Mouse (Mus musculus) lung, postnatal 4 days (tissue): ENCODE data around the gene Lin7b.
A peak's percentile ranks its signal among the peaks of the same experiment; 100 is the strongest.

ENCODE experiments used
- DNase-seq, 2 experiments: peaks; one replicate each; pipeline ENCODE4 v3.0.0; 2021

Gene Lin7b

DNA sequence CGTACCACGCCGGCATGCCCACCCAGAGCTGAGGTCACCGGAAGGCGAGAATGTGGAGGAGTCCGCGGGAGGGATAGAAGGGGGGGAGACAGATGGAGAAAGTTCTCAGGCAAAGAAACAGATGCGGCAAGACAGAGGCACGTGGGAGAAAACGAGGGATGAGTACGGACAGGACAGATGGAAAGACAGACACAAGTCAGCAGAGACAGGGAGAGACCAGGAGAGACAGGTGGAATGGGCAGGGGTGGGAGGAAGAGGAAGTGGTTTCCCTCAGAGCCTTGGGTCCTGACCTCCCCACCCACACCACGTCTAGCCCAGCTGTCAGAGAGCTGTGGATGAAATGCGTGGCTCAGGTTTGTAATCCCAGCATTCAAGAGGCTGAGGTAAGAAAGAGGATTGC is 23.5 kb downstream of the Lin7b start:
- DNase-seq, result no peak

DNA sequence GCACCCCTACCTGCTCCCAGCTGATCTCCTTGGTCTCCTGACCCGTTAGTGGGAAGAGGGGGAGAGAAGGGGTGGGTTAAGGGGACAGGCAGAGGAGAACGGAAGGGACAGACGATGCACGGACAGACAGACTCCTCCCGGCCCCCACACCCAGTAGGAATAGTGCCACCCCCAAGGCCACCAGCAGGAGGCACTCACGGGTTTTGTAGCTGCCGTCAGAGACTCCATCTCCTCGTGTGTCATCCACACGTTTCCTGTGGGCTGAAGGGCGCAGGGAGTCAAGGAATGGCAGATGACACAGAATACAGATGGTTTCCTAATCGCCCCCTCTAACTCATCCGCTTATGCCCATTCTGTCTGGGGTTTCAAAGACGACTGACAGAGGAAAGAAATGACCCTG is 26.8 kb downstream of the Lin7b start:
- no peak for DNase-seq

DNA sequence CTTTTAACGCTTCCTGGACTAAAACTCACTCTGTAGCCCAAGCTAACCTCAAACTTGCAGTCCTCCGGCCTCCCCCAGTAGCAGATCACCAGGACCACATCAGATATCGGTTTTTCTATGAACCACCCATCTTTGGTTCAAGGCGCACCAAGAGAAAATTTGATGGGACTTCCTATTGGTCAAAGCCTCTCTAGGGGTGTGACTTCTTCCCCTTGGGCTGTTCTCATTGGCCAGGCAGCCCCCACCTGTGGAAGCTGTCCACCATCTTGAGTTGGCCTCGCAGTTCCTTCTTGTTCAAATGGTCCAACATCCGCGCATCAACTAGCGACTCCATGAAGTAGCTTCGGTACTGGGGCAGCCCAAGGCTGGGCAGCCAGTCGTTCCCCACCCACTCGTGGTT is 28.3 kb downstream of the Lin7b start:
- no peak for DNase-seq

- DNase-seq, result peak; percentile 85 to 92
Measured at GRCm38 (mm10) chr7:45341303-45341702, 29.1 kb downstream of the Lin7b start.

DNA sequence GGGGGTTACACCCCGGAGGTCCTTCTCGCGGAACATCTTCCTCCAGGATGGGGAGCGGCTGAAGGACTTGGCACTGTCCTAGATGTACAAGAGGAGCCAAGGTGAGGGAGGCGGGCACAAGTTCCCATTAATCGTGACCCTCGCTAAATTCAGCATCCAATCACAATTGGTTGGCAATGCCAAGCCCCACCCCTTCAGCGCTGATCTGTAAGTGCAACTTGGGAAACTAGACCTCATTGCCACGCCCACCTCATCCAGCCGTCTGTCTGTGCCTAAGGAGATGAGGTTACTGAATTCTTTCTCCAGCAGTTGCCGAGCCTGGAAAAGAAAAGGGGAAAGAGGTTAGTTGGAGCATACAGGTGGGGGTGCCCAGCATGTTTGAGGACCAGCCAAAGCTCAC is 29.7 kb downstream of the Lin7b start:
- peak; percentile 71 to 77 for DNase-seq

DNA sequence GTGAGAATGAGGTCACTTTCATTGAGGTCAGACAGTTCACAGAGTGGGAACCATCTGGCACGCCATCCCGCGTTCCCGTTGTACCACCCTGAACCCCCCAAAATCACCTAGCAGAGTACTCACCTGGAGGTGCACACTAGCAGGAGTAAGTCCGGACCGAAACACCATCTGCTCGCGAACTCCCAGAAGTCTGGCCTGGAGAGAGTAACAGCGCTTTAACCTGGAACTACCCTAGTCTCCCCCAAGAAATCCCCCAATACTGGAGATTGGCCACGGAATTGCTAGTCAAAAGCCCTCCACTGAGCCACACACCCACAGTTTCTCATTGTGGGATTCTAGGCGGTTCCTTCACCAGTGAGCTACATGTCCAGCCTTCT is 30.3 kb downstream of the Lin7b start:
- DNase-seq, result no peak

- DNase-seq, result peak; percentile 85 to 86
Measured at GRCm38 (mm10) chr7:45339410-45340065, 30.8 kb downstream of the Lin7b start.

GRCm38 (mm10) chr7:45338161-45338911 is 32.0 kb downstream of the Lin7b start:
- peak; percentile 64 to 75 for DNase-seq

DNA sequence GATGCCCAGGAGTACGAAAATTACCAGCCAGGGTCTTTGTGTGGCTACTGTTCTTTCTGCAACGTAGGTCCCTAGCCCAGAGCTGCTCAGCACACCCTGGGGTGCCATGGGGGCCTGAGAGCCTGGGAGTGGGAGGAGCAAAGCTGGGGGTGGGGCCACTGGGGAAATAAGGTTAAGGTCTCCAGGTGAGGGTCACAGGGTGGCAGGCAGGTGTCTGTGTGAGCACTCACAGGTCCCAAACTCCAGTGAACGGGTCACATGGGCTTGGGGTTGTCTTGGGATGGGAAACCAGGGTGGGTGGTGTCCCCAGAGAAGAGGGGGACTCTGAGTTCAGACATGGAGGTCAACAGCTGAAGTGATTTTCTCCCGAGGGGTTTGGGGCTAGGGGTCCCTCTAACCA is 32.9 kb downstream of the Lin7b start:
- no peak for DNase-seq

DNA sequence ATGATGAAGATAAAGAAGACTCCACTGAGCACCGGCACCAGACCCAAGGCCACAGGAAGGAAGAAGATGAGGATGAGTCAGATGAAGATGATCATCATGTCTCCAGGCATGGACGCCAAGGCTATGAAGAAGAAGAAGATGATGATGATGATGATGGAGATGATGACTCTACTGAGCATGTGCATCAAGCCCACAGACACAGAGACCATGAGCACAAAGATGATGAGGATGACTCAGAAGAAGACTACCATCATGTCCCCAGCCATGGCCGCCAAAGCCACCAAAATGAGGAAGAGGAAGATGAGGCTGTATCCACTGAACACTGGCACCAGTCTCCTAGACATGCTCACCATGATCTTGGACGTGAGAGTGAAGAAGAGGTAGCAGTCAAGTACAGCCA is 34.1 kb downstream of the Lin7b start:
- DNase-seq, result no peak

GRCm38 (mm10) chr7:45335056-45335455 is 35.3 kb downstream of the Lin7b start, which contains the start of gene Hrc:
Hrc (plus strand) TSS chr7:45335290.
- DNase-seq, result no peak

GRCm38 (mm10) chr7:45334605-45335004 is 35.8 kb downstream of the Lin7b start:
- DNase-seq, result no peak

- DNase-seq, result peak; percentile 93
Measured at GRCm38 (mm10) chr7:45333431-45333982, 36.9 kb downstream of the Lin7b start, which contains the start of gene Trpm4. Trpm4 (minus strand) TSS chr7:45333780.

DNA sequence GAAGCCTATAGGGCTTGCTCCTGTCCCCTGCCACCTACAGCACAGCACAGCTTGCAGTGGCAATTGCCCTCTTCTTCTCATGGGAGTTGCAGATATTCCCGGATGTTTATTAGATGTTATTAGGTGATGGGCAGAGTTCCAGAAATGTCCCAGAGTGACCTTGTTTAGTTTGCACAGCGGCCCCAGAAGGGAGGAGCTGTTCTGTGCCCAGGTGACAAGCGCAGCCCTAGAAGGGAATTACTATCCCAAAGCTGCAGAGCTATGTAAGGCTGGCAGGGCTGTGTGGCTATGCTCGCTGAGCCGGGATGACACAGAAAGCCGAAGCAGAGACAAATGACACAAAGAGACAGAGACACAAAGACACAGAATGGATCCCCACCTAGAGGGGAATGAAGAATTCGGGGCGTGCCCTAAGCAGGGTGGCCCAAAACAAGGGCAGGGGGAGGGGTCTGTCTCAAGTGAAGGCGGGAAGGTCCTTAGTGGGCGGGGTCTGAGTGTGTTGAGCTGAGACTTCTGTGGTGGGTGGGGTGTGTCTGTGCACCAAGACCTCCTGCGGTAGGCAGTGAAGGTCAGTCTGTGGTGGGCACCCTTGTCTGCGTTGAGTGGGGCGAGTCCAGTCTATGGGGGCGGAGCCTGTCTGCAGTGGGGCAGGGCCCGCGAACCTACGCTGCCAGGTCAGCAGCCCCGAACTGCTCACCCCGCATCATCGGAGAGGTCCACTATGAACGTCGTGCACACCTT is 37.5 kb downstream of the Lin7b start:
- peak; percentile 72 to 73 for DNase-seq

GRCm38 (mm10) chr7:45331502-45331901 is 38.9 kb downstream of the Lin7b start:
- DNase-seq, result no peak

GRCm38 (mm10) chr7:45328841-45329475 is 41.4 kb downstream of the Lin7b start:
- DNase-seq, result no peak

DNA sequence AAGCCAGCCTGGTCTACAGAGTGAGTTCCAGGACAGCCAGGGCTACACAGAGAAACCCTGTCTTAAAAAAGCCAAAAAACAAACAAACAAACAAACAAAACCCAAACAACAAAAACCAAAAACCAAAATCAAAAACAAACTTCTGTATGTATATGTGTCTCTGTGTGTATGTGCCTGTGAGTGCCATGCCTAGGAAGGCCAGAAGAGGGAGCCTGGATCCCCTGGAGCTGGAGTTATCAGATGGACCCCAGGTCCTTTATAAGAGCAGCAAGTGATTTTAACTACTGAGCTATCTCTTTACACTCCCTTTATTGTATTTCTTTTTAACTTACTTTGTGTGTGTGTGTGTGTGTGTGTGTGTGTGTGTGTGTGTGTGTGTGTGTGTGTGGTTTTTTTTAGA is 44.6 kb downstream of the Lin7b start:
- DNase-seq, result no peak

- DNase-seq, result no peak
Measured at GRCm38 (mm10) chr7:45323069-45323468, 47.3 kb downstream of the Lin7b start.

- DNase-seq, result no peak
Measured at GRCm38 (mm10) chr7:45322245-45322644, 48.1 kb downstream of the Lin7b start.
